Mouse (Mus musculus): ENCODE data around the gene Cyb561d1. TPM values are rescaled to one million over a fixed set of nuclear protein-coding genes. Genes with fewer than 3 reads are reported as not detected.

Cyb561d1 gene
- total RNA-seq, 1 experiment from 2014 or later: 3.8 TPM

DNA sequence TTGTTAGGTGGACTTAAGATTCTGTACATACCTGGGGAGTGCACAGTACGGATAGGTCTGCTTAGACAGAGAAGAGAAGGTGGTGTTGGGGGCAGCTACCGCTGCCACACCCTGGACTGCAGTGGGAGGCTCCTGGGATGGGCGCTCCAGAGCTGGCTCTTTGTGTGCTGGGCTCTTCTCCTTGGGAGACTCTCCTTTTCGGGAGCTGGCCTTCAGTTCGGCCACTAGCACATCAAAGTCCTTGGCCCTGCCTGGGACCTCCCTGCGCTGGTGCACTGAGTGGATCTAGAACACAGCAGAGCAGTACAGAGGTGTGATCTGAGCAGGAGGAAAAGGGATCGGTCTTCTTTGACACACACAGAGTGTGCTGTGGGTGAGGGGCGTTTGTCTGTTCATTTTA lies 4.6 kb upstream of the Cyb561d1 start:
- no peak for ATAC-seq (replicated peaks; ENCODE audit: low read depth, poor library complexity, severe bottlenecking)

DNA sequence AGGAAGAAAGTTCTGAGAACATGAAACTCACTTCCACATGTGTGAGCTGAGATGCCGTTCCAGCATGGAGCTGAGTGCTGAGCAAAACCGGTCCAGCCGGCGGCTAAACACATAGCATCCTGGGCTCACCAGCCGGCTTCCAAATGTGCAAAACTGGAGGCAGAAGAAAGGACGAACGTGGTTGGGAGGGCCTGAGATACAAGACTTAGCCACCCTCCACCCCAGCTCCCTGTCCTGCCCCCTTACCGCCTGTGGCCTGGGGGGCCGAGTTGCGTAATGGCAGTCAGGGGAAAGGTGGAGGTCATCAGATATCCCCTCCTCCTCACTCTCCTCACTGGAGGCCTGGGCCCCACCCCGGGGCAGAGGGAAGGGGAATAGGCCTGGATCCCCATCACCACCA lies 3.5 kb upstream of the Cyb561d1 start:
- ATAC-seq (replicated peaks; ENCODE audit: low read depth, poor library complexity, severe bottlenecking): no peak

DNA sequence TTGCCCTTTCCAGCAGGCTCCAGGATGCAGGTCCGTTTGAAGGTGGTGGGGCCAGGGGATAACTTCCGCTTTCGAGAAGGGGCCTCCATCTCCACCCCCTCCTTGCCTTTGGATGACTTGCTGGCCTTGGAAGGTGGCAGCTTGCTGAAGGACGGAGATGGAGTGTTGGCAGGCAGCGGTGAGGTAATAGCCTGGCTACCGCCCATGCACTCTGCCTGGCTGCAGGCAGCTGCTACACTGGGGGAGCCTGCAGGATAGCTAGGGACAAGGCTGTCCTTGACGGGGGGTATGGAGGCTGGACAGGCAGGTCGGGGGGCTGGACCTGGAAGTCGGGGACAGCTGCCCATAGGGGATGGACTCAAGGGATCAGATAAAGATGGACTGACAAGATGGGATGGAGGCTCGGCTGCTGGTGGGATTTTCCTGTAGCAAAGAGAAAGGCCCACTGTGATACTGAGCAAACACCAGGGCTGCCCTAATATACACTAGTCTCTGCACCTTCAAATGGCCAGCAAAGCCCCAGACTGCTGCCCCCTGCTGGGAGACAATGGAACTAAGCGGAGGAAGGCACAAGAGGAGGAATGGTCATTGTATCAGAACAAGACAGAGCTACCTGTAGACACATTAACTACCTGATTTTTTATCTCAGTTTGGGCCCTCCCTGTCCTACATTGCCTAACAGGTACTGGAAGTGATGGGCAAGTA lies 2.8 kb upstream of the Cyb561d1 start:
- ATAC-seq (replicated peaks; ENCODE audit: low read depth, poor library complexity, severe bottlenecking): peak; percentile 31; the same call in 1 of the 2 replicates

DNA sequence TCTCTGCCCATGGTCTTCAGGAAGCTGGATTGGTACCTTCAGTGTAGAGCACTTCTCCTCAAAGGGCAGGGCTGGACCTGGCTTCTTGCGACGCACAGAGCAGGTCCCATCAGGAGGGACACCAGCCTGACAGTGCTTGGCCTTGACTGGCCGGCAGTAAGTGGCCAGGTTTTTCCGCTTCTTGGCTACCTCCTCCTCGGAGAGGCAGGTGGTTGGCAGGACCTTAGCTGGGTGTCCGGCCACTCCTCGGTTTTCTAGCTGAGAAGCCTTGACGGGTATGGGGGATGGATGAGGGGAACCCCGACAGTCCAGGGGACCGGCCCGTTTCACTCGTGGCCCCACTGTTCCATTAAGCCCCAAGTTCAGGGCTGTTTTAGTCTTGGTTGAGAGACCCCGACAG lies 2.2 kb upstream of the Cyb561d1 start:
- no peak for ATAC-seq (replicated peaks; ENCODE audit: low read depth, poor library complexity, severe bottlenecking)

DNA sequence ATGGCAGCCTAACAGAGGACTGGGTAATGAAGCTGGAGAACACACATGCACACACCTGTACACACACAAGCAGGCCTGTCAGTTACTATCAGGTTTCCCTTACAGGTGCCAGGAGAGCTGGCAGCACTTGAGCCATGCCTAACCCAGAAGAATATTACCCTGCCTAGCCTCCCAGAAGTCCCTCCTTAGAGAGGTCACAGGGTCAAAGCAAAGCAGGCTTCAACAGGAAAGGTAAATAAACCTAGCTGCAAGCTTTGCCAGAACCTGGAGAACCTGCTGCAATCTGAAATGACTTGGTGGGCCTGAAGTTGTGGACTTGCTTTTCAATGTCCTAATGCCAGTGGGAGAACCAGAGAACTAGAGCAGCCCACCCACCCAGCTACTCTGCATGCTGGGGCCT lies 1.5 kb upstream of the Cyb561d1 start:
- no peak for ATAC-seq (replicated peaks; ENCODE audit: low read depth, poor library complexity, severe bottlenecking)

DNA sequence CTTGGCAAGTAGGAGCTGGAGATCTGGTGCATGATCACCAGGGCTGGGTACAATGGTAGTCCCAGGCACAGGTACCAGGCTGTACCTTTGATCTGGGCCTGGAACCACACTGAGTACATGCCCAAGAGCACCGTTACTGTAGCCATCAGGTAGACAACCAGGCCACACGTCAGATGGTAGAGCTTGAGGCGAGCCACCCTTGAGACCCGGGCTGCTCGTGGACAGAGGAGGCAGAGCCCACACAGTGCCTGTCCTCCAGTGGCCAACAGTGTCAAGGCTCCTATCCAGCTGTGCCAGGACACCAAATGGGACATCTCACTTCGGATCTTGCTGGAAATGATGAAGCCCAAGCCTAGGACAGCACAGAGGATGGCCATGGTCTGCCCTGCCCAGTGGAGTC lies 1.8 kb downstream of the Cyb561d1 start:
- ATAC-seq (replicated peaks; ENCODE audit: low read depth, poor library complexity, severe bottlenecking): no peak

DNA sequence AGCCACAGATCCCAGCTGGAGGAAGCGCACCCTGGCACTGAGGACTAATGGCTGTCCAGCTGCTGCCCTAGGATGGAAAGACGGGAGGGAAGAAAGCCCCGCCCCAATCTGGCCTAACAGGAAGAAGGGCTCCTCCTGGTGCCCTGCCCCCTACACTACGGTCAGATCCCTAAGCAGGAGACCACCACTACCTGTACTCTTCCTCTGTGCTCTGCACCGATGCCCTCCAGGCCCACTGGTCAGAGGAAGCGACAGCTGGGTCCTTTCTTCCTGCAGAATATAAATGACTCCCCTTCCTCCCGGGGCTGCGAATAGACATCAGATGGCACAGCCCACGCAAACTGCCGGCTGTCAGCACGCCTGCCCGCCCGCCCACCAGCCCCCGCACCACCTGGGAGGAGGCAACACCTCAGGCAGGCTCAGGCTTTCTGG lies 3.9 kb downstream of the Cyb561d1 start:
- ATAC-seq (replicated peaks; ENCODE audit: low read depth, poor library complexity, severe bottlenecking): no peak

DNA sequence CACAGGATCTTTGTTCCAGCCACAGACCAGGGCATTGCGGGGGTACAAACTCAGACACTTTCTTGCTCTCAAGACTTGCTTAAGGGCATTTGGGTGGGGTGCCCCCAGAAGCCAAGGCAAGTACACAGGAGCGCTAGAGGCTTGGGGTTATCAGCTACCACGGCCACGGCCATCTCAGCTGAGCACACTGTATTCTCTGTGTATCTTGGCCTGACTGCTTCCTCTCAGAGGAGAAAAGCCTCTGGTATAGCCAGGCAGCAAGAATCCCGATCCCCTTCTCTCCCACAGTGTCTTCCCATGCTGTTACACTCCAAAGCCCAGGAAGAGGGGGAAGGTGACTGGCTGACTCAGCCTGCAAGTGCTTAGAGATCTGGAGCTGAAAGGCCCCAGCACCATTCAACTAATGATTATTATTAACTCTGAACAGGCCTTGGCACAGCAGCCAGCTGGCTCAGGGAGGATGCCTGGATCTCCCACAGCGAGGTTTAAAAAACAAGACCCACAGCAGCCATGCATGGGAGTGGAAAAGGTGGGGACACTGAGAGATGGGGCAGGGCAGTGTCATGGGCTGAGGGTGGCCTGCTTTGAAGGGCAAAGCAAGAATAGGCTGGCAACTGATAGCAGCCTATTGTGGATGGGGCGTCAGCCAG lies 4.9 kb downstream of the Cyb561d1 start:
- ATAC-seq (replicated peaks; ENCODE audit: low read depth, poor library complexity, severe bottlenecking): no peak

DNA sequence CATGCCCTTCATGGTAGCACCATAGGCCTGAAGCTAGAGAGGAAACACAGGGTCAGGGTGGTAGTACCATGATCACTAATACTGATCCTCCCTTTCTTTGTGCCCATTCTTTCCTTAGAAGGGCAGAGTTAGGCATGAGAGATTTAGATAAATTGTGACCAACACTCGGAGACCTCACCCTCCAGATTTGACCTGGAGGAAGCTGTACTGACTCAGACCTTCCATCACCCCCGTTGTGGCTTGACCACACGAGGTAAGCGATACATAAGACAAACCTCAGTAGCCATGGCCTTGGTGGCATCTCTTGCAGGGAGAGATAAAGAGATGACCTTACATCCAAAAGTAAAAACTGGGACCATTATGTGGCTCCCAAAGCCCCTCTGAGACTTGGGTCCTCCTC lies 5.7 kb downstream of the Cyb561d1 start:
- no peak for ATAC-seq (replicated peaks; ENCODE audit: low read depth, poor library complexity, severe bottlenecking)

DNA sequence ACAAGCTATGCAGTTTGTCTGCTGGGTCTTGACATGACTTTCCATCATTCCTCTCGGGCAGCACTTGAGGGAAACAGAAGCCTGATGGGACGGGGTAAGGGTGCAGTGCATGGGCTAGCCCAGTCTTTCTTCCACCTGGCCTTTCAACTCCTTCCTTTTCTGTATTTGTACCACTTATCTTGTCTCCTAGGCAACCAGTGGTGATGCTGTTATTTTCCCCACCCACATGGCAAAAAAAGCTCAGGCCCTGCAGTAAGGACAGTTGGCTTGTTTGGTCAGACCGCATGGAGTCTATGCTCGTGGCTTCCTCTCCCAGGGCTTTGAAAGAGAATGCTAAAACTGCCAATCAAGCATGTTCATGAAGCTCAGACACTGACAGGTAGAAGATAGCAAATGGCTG lies 7.3 kb downstream of the Cyb561d1 start:
- ATAC-seq (replicated peaks; ENCODE audit: low read depth, poor library complexity, severe bottlenecking): no peak

DNA sequence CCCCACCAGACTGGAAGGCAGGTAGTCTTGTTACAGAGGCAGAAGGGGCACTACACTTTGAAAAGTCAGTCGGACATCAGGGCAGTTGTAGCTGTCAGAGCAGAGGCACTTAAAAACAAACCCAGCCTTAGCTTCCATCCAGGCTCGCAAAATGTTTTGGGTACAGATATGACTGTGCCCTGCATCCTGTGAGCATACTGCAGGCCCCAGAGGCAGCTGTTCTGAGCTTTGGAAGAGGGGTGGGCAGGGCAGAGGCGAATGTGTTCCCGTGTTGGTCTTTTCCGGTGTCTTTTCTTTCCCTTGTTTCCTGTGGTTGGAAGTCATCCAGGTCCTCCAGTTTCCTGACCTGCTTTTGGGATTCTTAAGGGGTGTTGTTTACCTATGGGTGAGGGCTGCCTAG lies 11.1 kb downstream of the Cyb561d1 start:
- no peak for ATAC-seq (replicated peaks; ENCODE audit: low read depth, poor library complexity, severe bottlenecking)

DNA sequence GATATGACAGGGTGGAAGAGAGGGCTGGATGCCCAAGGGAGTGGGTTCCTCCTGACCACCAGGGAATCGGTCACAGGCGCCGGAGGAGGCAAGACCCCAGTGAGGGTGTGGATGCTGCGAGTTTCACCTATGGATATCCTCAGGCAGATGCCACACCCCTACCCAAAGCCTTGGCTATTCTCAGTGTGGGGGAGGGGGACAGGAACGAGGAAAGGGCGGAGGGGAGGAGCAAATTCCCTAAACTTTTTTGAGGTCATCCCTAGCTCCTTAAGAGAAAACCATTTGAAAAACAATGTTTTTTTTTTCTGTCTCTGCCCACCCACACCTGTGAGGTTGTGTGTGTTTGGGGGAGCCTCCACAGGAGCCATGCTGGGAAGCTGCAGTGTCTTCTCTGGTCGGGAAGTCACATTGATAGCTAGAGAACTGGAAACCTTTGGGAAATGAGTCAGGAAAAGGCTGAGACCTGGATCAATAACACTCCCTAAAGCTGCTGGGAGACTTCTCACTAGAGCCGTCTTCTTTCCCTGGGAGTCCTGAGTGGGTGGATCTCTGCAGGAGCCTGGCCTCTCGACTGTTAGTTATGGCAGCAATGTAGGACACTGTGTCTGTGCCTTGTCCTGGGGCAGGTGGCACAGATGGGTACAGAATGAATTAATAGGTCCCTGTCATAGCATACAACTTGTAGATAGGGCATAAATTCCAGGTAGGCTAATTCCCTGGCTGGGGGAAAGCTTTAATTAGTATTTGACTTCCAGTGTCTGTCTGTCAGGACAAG lies 12.1 kb downstream of the Cyb561d1 start:
- ATAC-seq (replicated peaks; ENCODE audit: low read depth, poor library complexity, severe bottlenecking): no peak

DNA sequence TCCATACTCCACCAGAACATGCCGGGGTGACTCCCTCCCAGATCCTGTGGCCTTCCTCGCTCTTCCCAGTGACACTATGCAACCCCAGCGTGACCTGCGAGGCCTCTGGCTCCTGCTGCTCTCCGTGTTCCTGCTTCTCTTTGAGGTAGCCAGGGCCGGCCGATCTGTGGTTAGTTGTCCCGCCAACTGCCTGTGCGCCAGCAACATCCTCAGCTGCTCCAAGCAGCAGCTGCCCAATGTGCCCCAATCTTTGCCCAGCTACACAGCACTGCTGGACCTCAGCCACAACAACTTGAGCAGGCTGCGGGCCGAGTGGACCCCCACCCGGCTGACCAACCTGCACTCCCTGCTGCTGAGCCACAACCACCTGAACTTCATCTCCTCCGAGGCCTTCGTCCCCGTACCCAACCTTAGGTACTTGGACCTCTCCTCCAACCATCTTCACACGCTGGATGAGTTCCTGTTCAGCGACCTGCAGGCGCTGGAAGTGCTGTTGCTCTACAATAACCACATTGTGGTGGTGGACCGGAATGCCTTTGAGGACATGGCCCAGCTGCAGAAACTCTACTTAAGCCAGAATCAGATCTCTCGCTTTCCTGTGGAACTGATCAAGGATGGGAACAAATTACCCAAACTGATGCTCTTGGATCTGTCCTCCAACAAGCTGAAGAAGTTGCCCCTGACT lies 13.8 kb downstream of the Cyb561d1 start:
- ATAC-seq (replicated peaks; ENCODE audit: low read depth, poor library complexity, severe bottlenecking): peak; percentile 67

DNA sequence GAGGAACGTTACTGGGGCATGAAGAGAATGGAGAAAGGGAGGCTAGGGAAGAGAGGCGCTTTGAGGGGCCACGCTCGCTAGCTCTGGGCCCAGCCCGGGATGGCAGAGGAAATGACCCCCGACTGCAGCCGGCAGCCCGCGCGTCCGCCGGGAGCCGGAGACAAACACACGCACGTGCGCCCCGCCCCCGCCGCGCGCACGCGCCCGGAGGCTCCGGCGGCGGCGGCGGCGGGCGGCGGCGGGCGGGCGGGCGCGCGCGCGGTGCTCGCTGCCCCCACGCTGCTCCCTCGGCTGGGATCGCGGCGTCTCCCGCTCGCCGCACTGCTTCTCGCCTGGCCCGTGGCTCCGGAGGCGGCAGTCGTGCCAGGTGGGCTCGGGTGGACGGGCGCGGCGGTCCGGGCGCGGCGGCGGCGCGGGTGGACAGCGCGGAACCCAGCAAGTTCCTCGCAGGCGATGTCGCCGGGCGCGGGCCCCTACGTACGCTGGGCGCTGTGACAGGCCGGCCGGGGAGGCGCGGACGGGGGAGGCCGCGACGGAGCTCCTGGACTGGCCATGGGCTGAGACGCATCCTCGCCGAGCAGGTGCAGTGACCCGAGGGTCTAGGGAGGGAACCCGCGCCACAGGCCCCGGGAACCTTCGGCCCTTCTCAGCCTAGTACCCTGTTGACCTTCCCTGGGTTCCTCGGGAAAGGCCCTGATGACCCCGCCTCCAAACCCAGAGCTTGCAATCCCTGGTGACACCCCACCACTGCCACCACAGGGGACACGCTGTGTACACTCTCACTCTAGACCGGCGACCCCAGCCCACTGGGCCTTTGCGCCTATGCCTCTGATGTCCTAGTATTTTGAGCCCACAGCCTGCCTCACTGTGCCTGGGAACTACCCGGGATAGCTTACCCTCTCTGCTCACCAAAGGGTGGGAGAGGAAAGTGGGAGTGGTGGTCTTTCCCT lies 14.6 kb downstream of the Cyb561d1 start, which contains the start of gene Amigo1:
Gene Amigo1, plus strand, starts transcription at position 238 of the 950 bp plus-strand sequence.
- ATAC-seq (replicated peaks; ENCODE audit: low read depth, poor library complexity, severe bottlenecking): peak; percentile 33; the same call in 1 of the 2 replicates

DNA sequence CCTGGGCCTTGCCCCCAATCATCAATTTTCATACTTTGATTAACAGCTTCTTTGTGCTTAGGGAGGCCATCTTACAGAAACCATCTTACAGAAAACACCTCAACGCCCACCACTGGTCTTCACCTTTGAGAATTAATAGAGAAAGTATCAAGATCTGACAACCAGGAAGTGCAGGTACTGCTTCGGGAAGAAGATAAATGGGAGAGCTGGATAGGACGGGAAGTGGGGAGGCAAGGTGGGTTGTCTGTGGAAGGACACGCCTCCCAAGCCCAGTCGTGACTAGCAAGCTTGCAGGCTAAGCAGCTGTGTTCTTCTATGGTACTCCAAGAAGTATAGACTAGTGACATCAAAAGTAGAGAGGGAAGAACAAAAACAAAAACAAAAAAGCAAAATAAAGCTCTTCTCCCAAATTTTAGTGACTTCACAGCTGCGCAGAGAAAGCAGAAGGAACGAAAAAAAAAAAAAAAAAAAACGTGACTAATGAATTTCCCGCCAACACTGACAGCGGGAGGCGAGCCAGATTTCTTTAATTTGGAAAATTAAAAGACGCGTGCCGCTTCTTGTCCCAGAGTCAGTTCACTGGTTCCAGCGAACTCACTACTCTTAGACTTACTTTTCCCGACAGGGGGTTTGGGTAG lies 15.4 kb downstream of the Cyb561d1 start:
- ATAC-seq (replicated peaks; ENCODE audit: low read depth, poor library complexity, severe bottlenecking): peak; percentile 30; the same call in 1 of the 2 replicates

DNA sequence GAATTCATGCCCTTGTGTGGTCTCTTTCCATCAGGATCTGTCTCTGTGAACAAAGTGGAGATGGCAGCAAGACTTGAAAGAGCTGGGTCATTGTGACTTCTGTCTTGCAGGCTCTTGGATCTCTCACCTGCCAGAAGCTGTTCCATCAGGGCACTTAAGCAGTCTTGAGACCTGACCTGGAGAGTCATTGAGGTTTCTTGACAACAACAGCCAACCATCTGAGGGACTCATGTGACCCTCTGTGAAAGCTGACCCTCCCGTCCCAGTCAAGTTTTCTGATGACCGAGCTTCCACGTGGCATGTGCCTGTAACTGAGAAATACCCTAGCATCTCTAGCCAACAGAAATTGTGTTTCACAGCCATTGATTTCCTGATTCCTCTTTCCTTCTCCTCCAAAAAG lies 16.3 kb downstream of the Cyb561d1 start:
- no peak for ATAC-seq (replicated peaks; ENCODE audit: low read depth, poor library complexity, severe bottlenecking)

DNA sequence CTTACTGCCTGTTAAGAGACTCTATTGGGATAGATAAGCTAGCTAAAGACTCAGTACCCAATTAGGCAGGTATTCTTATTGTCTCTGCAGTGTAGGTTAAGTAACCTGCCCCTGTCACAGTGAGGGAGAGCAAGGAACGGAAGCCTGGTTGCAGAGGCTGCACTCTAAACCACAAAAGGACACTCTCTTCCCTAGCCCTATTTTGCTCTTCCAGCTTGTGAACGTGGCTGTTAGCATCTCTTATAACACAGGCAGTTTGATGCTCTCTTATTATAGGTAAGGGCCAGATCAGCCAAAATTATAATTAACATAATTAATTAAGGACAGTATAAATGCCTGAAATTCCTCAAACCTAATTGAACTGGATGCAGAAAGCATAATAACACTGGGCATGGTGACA lies 20.5 kb downstream of the Cyb561d1 start:
- no peak for ATAC-seq (replicated peaks; ENCODE audit: low read depth, poor library complexity, severe bottlenecking)

DNA sequence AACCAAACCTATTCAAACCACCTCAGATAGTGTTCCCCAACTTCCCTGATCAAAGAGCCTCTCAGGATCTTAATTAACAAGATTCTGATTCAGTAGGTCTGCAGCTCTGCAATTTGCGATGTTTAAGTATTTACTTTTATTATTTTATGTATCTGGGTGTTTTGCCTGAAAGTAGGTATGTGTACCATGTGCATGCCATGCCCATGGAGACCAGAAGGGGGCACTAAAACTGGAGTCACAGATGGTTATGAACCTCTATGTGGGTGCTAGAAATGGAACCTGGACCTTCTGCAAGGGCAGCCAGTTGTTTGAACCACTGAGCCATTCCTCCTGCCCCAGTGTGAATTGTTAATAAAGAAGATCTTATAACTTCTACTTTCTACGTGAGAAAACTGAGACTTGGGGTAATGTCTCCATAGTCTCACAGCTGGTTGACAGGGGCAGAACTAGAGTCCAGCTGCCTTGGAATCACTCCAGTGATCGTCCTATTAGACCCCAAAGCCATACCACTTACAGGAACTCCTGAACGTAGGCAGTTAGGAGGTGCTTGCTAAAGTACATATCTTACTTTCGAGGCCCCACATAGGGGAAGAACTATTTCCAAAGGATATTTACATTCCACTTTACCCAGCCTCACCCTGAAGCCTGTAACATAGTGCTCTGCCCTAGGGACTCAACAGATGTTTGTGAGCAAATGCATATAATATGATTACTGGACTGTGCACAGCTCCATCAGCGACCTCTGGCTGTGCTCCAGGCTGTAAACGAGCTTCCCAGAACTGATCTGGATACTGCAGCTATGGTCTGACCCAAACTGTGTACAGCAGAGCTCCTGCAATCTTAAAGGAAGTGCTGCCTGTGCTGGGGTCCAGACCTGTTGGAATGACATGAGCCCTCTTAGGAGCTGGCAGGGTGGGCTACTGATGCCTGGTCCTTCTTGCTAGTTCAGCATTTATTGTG lies 22.0 kb downstream of the Cyb561d1 start:
- no peak for ATAC-seq (replicated peaks; ENCODE audit: low read depth, poor library complexity, severe bottlenecking)
